Mouse (Mus musculus) ZHBTc4 (cell line): ENCODE data around the gene Csgalnact2.

Experiments
- DNase-seq: peaks from one replicate; pipeline ENCODE4 v3.0.0-alpha.2; 2011; ENCODE audit warnings: low read depth, low spot score

Gene Csgalnact2

DNA sequence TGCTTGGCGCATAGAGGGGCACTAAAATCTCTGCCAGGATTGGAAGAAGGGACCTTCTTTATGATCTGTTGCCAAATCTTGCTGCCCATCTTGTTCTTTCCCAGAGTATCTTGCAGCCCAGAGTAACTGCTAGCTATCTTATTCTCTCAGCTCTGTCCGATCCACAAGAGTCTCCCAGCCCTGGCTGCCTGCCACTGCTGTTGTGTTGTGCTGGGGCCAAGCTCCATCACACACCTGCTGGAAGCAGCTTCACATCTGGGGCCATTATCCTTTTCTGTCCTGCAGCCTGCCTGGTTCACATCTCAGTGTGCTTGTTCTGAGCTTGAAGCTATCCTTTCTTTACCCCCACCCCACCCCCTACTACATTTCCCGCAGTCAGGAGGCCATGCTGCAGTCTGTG, 62.7 kb downstream of the Csgalnact2 start:
- no peak for DNase-seq

DNA sequence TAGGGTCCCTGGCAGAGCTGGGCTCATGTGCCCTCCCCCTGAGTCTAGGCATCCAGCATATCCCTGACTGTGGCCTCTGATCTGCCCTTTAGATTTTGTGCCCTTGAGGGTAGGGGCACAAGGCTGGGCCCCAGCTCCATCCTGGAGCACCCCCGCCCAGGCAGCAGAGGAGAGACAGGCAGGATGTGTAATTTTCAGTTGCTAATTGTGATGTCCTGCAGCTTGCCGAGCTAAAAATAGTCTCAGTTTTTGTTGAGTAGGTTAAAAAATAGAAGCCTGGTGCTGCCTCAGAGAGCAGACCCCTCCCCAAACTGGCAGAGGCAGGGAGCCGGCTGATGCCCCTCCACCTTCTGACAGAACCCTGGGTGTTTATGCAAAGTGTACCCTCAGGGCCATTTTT, 64.8 kb downstream of the Csgalnact2 start:
- no peak for DNase-seq

- no peak for DNase-seq
These were observed 66.8 kb downstream of the Csgalnact2 start for GRCm38 (mm10) chr6:118072176-118072575.

GRCm38 (mm10) chr6:118071416-118071815, 67.5 kb downstream of the Csgalnact2 start:
- no peak for DNase-seq

DNA sequence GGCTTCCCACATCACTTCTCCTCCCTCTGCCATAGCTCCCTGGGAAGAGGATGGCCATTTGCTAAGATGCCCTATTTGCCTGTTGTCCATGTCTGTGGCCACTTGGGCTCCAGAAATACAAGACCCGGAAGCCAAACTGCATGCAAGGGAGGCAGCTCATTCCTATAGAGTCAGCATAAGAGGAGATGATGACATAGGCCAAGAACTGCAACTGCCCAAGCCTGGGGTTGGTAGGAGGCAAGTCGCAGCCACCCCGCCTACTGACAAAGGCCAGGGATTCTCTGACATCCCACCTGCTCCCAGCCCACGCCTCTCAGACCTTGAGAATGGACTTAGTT, 68.0 kb downstream of the Csgalnact2 start:
- no peak for DNase-seq

GRCm38 (mm10) chr6:118070321-118071012, 68.5 kb downstream of the Csgalnact2 start:
- no peak for DNase-seq

- peak; percentile 47 for DNase-seq
These were observed 71.2 kb downstream of the Csgalnact2 start for GRCm38 (mm10) chr6:118067720-118068119.

DNA sequence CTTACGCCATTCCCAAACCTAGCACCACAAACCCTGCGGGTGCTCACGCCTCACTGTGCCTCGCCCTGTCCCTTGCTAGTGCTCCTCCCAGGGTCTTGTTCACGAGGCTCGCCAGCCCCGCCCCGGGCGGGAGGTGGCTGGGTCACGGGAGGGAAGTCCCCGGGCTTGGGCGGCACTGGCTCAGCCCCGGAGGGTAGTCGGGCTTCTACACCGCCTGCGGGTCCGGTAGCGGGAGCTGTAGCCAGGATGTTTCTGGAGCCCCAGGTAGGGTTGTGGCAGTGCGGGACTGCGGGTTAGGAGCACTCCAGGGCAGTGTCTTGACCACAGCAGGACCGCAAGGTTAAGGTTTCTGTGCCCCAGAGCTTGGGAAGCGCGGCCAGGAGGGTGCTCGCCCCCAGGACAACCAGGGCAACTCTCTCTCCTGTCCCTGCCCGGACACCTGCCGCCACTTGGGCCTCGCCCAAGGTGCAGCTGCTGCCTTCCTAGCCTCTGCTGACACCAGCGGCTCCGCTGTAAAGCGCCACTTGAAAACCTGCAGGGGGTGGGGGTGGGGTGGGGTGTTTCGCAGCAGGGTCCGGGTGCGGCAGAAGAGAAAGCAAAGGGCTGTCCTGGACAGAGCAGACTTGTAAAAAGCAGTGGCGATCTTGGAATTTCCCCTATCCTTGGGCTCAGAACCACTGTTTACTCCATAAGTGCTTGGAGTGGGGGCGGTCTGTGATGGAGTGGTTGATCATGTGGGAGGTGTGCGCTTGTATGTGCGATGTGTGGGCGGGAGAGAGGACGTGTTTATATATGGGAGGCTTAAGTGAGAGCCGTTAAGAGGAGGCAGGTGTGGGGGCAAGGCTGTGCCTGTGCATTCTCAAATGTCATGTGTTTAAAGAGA, 72.5 kb downstream of the Csgalnact2 start:
- peak; percentile 96 for DNase-seq

- DNase-seq, result no peak
These were observed 73.1 kb downstream of the Csgalnact2 start for GRCm38 (mm10) chr6:118065837-118066198.

GRCm38 (mm10) chr6:118064968-118065530, 73.9 kb downstream of the Csgalnact2 start:
- DNase-seq, result peak; percentile 70

- no peak for DNase-seq
These were observed 75.7 kb downstream of the Csgalnact2 start for GRCm38 (mm10) chr6:118063266-118063665.

- no peak for DNase-seq
These were observed 77.7 kb downstream of the Csgalnact2 start for GRCm38 (mm10) chr6:118061266-118061665.
